Mouse (Mus musculus): Measurements from ENCODE around the gene Agbl3.

- no peak for TF ChIP-seq POLR2A (IDR thresholded peaks at IDR 0.05; ENCODE audit: insufficient read depth, low read length)
- no peak for TF ChIP-seq CTCF (IDR thresholded peaks at IDR 0.05; ENCODE audit: low read depth, low read length)
- TF ChIP-seq EP300 (IDR thresholded peaks at IDR 0.05; ENCODE audit: insufficient read depth, low read depth, low read length): no peak
Measured at GRCm38 (mm10) chr6:34736934-34737333, 43.3 kb upstream of the Agbl3 start.

All from ES-Bruce4 (cell line).